Mouse (Mus musculus) embryonic facial prominence, embryonic 10.5 days (tissue): ENCODE results near the gene Cnksr3. TPM values are rescaled to one million over a fixed set of nuclear protein-coding genes. Genes with fewer than 3 reads are reported as not detected.

Experiments used
- DNase-seq: peaks from one replicate; pipeline ENCODE4 v3.0.0-alpha.2; 2017; ENCODE audit warnings: low spot score
- H3K27ac ChIP-seq: fragments of 300-500 bp; sonication (generic); replicated peaks from 2 replicates; pipeline ENCODE4 v1.5.1; 2016; ENCODE audit warnings: mild to moderate bottlenecking
- H3K27me3 ChIP-seq: fragments of 300-500 bp; sonication (generic); replicated peaks from 2 replicates; pipeline ENCODE4 v1.6.1; 2016; ENCODE audit warnings: low read depth, mild to moderate bottlenecking; ENCODE audit not compliant: poor library complexity, severe bottlenecking
- H3K36me3 ChIP-seq: fragments of 300-500 bp; sonication (generic); replicated peaks from 2 replicates; pipeline ENCODE4 v1.6.1; 2016; ENCODE audit warnings: mild to moderate bottlenecking, moderate library complexity
- H3K4me1 ChIP-seq: fragments of 300-500 bp; sonication (generic); 2 replicates; pipeline ENCODE4 v1.6.1; 2016
- H3K4me3 ChIP-seq: fragments of 300-500 bp; sonication (generic); 2 replicates; pipeline ENCODE4 v1.5.1; 2016; ENCODE audit warnings: mild to moderate bottlenecking, moderate library complexity
- H3K9me3 ChIP-seq: fragments of 300-500 bp; sonication (generic); 2 replicates; pipeline ENCODE4 v1.6.1; 2016; ENCODE audit warnings: mild to moderate bottlenecking
- WGBS: fragments of 180-500 bp; shearing (Covaris S2); methylation state at CpG from one replicate; pipeline ENCODE4 v1.1.7; 2016; 5-methylcytosine and 5-hydroxymethylcytosine counted together
- polyA plus RNA-seq: library from polyadenylated mRNA; unstranded; fragments of >200 nt; fragmentation: Nextera tagmentation; extraction: Ambion mirVana; gene quantifications from 2 replicates; pipeline ENCODE4 v1.2.1, GENCODE M21; 2016

The Cnksr3 gene
- polyA plus RNA-seq, 1 experiment from 2014 or later: 8.8 TPM

DNA sequence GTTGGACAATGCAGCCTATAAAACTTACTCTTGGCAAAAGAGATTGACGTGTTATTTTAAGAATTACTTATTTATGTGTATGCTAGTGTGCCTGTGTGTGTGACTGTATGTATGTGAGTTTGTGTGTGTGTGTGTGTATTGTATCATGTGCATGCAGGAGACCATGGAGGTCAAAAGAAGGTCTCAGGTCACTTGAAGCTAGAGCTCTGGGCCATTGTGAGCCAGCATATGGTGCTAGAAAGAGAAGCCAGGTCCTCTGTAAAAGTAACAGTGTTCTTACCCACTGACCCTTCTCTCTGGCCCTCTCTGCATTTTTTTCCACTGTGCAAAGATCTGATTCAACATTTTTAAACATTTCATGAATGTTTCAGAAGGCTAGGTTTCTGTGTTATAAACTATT, 134.1 kb downstream of the Cnksr3 start:
- H3K4me1 ChIP-seq: peaks cover 14% of the 10 kb centered on the region
- no peaks in the 10 kb centered on the region for H3K36me3 ChIP-seq
- no peak overlapping the region for H3K27ac ChIP-seq
- H3K4me3 ChIP-seq: no peak overlapping the region
- no peaks in the 10 kb centered on the region for H3K27me3 ChIP-seq
- DNase-seq: no peak
- no peaks in the 10 kb centered on the region for H3K9me3 ChIP-seq
- WGBS: 96% methylated on average over 1 of the region's 1 CpGs

- no peak overlapping the region for H3K4me3 ChIP-seq
- no peaks in the 10 kb centered on the region for H3K36me3 ChIP-seq
- no peaks in the 10 kb centered on the region for H3K27me3 ChIP-seq
- peaks cover 14% of the 10 kb centered on the region for H3K4me1 ChIP-seq
- WGBS: 83% methylated on average over 7 of the region's 7 CpGs
- no peak for DNase-seq
- H3K27ac ChIP-seq: 0 out of 2 replicates have a peak overlapping the region, but pooled peaks have one; percentile 19
- no peaks in the 10 kb centered on the region for H3K9me3 ChIP-seq
Measured at GRCm38 (mm10) chr10:7077389-7077808, 134.6 kb downstream of the Cnksr3 start.

DNA sequence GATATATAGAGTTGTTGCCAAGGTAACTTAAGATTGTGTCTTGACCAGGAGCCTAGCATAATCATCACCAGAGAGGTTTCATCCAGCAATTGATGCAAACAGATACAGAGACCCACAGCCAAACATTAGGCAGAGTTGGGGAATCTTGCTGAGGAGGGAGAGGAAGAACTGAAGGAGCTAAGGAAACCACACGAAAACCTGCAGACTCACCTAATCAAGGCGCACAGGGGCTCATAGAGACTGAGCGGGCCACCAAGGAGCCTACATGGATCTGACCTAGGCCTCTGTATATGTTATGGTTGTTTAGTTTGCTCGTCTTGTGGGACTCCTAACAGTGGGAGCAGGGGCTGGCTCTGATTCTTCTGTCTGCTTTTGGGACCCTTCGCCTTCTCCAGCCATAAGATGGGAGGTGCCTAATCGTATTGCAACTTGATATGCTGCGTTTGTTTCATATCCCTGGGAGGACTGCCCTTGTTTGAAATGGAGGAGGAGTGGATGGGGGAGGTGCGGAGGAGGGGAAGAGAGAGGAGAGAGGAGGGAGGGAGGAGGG, 135.3 kb downstream of the Cnksr3 start:
- H3K4me3 ChIP-seq: peak overlapping the region; percentile 21; the same call in 1 of the 2 replicates
- H3K9me3 ChIP-seq: no peaks in the 10 kb centered on the region
- peak; percentile 45 for DNase-seq
- H3K36me3 ChIP-seq: no peaks in the 10 kb centered on the region
- H3K4me1 ChIP-seq: peaks cover 14% of the 10 kb centered on the region
- WGBS: 55% methylated on average over 7 of the region's 8 CpGs
- H3K27me3 ChIP-seq: no peaks in the 10 kb centered on the region
- H3K27ac ChIP-seq: peak overlapping the region; percentile 80

DNA sequence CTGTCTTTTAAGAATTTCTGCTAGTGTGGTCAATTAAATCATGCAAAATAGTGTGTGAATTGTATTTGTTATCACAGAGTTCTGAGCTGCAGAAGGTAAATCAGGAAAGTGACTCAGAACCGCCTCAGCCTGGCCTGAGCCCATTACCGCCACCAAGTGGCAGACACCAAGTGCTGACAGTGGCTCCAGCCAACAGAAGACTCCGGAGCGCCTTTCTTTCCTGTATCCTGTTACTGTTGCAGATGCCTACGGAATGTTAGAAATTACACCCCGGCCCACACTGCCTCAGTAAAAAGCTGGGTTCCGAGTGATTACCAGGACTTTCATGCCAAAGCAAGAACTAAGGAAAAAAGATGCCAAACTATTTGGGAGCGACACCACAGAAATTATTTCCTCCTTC, 135.8 kb downstream of the Cnksr3 start:
- no peaks in the 10 kb centered on the region for H3K36me3 ChIP-seq
- no peaks in the 10 kb centered on the region for H3K9me3 ChIP-seq
- 16% methylated on average over 8 of the region's 8 CpGs for WGBS
- H3K4me1 ChIP-seq: peaks cover 14% of the 10 kb centered on the region
- H3K4me3 ChIP-seq: peak overlapping the region; percentile 21; the same call in 1 of the 2 replicates
- peak; percentile 80 for DNase-seq
- peak overlapping the region; percentile 80 for H3K27ac ChIP-seq
- no peaks in the 10 kb centered on the region for H3K27me3 ChIP-seq

DNA sequence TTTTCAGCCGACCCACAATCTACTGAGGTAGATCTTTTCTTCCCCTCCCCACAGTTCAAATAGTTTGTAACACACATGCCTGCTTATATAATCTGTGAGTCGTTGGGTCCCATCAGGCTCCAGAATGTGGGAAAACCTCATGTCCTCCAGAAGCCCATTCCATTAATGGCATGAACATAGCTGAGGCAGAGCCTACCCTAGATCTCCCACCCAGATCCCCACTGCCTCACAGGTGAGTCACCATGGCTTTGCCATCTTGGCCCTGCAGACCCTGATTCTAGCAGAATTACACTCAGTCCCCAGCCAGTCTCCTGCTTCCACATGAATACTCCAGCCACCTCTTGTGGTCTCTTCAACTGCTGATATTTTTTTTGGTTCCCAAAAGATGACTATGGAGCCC, 136.4 kb downstream of the Cnksr3 start:
- DNase-seq: no peak
- H3K27me3 ChIP-seq: no peaks in the 10 kb centered on the region
- H3K4me3 ChIP-seq: no peak overlapping the region
- no peak overlapping the region for H3K27ac ChIP-seq
- 89% methylated on average over 2 of the region's 2 CpGs for WGBS
- H3K4me1 ChIP-seq: peaks cover 14% of the 10 kb centered on the region
- H3K9me3 ChIP-seq: no peaks in the 10 kb centered on the region
- H3K36me3 ChIP-seq: no peaks in the 10 kb centered on the region

- Histone ChIP-seq H3K4me3 (no peak overlapping the region), H3K4me1 (peaks cover 14% of the 10 kb centered on the region), H3K36me3 (no peaks in the 10 kb centered on the region), H3K27ac (no peak overlapping the region), H3K27me3 (no peaks in the 10 kb centered on the region), H3K9me3 (no peaks in the 10 kb centered on the region)
- DNase-seq: no peak
- WGBS: 87% methylated on average over 2 of the region's 2 CpGs
Measured at GRCm38 (mm10) chr10:7074231-7074630, 137.8 kb downstream of the Cnksr3 start.

DNA sequence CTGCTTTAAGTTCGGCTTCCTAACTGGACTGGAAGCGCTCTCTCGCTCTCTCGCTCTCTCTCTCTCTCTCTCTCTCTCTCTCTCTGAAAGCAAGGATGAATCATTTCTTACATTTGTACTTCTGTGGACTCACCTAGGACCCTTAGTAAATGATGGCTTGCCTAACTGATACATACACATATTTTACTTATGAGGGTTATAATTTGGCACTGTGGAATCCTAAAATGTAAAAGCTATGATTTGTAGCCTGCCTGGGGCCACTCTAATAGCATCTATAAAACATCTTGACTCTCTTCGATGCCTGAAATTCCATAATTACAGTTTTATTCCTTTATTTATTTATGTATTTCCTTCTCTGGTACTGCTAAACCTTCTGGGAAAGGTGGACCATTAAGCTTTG, 141.1 kb downstream of the Cnksr3 start:
- Histone ChIP-seq H3K27me3 (no peaks in the 10 kb centered on the region), H3K27ac (no peak overlapping the region), H3K4me3 (no peak overlapping the region), H3K9me3 (no peaks in the 10 kb centered on the region), H3K4me1 (no peaks in the 10 kb centered on the region), H3K36me3 (no peaks in the 10 kb centered on the region)
- WGBS: 92% methylated on average over 5 of the region's 5 CpGs
- no peak for DNase-seq

DNA sequence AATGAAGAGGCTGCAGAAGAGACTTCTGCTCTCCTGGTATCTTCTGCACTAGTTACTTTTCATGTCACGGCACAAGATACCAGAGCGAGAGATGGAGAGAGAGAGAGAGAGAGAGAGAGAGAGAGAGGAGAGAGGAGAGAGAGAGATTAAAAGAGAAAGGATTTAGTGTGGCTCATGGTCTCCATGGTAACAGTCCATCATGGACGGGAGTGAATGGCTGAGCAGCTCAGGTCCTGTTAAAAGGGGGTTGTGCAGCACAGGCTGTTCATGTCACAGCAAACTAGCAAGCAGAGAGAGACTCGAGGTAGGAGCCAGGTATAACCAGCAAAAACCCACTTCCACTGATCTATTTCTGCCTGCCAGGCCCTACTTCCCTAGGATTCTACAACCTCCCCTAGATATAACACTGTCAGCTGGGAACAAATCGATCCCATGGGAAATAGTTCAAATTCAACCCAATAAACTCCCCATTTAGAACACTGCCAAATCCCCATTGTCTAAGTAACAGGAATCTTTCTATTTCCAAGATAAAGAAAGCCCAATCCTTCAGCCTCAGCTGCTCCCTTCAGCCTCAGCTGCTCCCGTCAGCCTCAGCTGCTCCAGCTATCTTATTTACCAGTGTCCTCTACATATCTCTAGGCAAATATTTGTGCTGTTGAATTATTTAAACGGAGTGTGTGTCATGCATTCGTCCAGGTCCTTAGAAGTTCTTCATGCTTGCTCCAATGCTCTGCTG, 141.8 kb downstream of the Cnksr3 start:
- 74% methylated on average over 8 of the region's 8 CpGs for WGBS
- Histone ChIP-seq H3K27ac (no peak overlapping the region), H3K9me3 (no peaks in the 10 kb centered on the region), H3K4me3 (no peak overlapping the region), H3K4me1 (no peaks in the 10 kb centered on the region), H3K36me3 (no peaks in the 10 kb centered on the region), H3K27me3 (no peaks in the 10 kb centered on the region)
- DNase-seq: no peak

DNA sequence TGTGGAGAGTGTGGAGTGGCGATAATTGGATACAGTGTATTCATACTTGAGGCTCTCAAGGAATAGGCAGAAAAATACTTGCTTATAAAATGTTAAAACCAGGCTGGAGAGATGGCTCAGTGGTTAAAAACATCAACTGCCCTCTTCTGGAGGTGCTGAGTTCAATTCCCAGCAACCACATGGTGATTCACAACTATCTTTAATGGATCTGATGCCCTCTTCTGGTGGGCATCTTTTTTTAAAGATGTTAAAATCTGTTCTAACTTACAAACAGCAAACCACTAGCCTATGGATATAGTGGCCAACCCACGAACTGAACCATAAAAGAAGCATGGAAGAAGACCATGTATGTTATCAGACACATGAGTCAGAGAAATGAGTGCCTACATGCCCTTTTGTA, 142.9 kb downstream of the Cnksr3 start:
- WGBS: 89% methylated on average over 2 of the region's 2 CpGs
- no peaks in the 10 kb centered on the region for H3K4me1 ChIP-seq
- no peak for DNase-seq
- no peak overlapping the region for H3K4me3 ChIP-seq
- no peaks in the 10 kb centered on the region for H3K9me3 ChIP-seq
- H3K36me3 ChIP-seq: no peaks in the 10 kb centered on the region
- H3K27ac ChIP-seq: no peak overlapping the region
- H3K27me3 ChIP-seq: no peaks in the 10 kb centered on the region

Other genes starting within 250 kb of the Cnksr3 start
- 0.10 and 0.16 TPM in 2 replicates for gene Ipcef1, start 159.8 kb downstream of the Cnksr3 start, polyA plus RNA-seq